Mouse (Mus musculus): Measurements from ENCODE around the gene Ccdc149. TPM values are rescaled to one million over a fixed set of nuclear protein-coding genes. Genes with fewer than 3 reads are reported as not detected.

Gene Ccdc149
- polyA plus RNA-seq, 1 experiment: 0.48 TPM

- no peak overlapping the region for H3K27ac ChIP-seq (ENCODE audit: insufficient read depth, low read length)
- no peak for TF ChIP-seq EP300 (IDR thresholded peaks at IDR 0.05; ENCODE audit: insufficient read depth, low read depth, low read length)
- TF ChIP-seq CTCF (IDR thresholded peaks at IDR 0.05; ENCODE audit: low read depth, low read length): no peak
- no peak for TF ChIP-seq POLR2A (IDR thresholded peaks at IDR 0.05; ENCODE audit: insufficient read depth, low read length)
- no peaks in the 10 kb centered on the region for H3K36me3 ChIP-seq (ENCODE audit: control insufficient read depth, insufficient read depth, low read length, poor library complexity, severe bottlenecking)
- H3K4me1 ChIP-seq (ENCODE audit: control insufficient read depth, insufficient read depth, low read length): no peaks in the 10 kb centered on the region
- no peaks in the 10 kb centered on the region; the same call in 1 of the 2 replicates for H3K9me3 ChIP-seq (replicated peaks; ENCODE audit: control insufficient read depth, insufficient read depth, low read length, poor library complexity, severe bottlenecking)
- no peak overlapping the region for H3K4me3 ChIP-seq (ENCODE audit: low read depth, low read length)
- no peaks in the 10 kb centered on the region for H3K27me3 ChIP-seq (ENCODE audit: control insufficient read depth, insufficient read depth, low read length, poor library complexity, severe bottlenecking)
- H3K9ac ChIP-seq (ENCODE audit: low read depth, poor library complexity, severe bottlenecking): no peak overlapping the region
These were observed 9.7 kb downstream of the Ccdc149 start for GRCm38 (mm10) chr5:52461434-52462124.

GRCm38 (mm10) chr5:52459308-52459707 is 12.0 kb downstream of the Ccdc149 start:
- no peaks in the 10 kb centered on the region for H3K4me1 ChIP-seq (ENCODE audit: control insufficient read depth, insufficient read depth, low read length)
- H3K36me3 ChIP-seq (ENCODE audit: control insufficient read depth, insufficient read depth, low read length, poor library complexity, severe bottlenecking): no peaks in the 10 kb centered on the region
- no peak overlapping the region for H3K27ac ChIP-seq (ENCODE audit: insufficient read depth, low read length)
- no peak for TF ChIP-seq CTCF (IDR thresholded peaks at IDR 0.05; ENCODE audit: low read depth, low read length)
- TF ChIP-seq POLR2A (IDR thresholded peaks at IDR 0.05; ENCODE audit: insufficient read depth, low read length): no peak
- TF ChIP-seq EP300 (IDR thresholded peaks at IDR 0.05; ENCODE audit: insufficient read depth, low read depth, low read length): no peak
- no peak overlapping the region for H3K9ac ChIP-seq (ENCODE audit: low read depth, poor library complexity, severe bottlenecking)
- H3K4me3 ChIP-seq (ENCODE audit: low read depth, low read length): no peak overlapping the region
- no peaks in the 10 kb centered on the region for H3K9me3 ChIP-seq (replicated peaks; ENCODE audit: control insufficient read depth, insufficient read depth, low read length, poor library complexity, severe bottlenecking)
- no peaks in the 10 kb centered on the region for H3K27me3 ChIP-seq (ENCODE audit: control insufficient read depth, insufficient read depth, low read length, poor library complexity, severe bottlenecking)

GRCm38 (mm10) chr5:52457154-52457553 is 14.2 kb downstream of the Ccdc149 start:
- TF ChIP-seq CTCF (IDR thresholded peaks at IDR 0.05; ENCODE audit: low read depth, low read length): no peak
- TF ChIP-seq EP300 (IDR thresholded peaks at IDR 0.05; ENCODE audit: insufficient read depth, low read depth, low read length): no peak
- H3K4me3 ChIP-seq (ENCODE audit: low read depth, low read length): no peak overlapping the region
- H3K27ac ChIP-seq (ENCODE audit: insufficient read depth, low read length): no peak overlapping the region
- no peaks in the 10 kb centered on the region for H3K36me3 ChIP-seq (ENCODE audit: control insufficient read depth, insufficient read depth, low read length, poor library complexity, severe bottlenecking)
- H3K9me3 ChIP-seq (replicated peaks; ENCODE audit: control insufficient read depth, insufficient read depth, low read length, poor library complexity, severe bottlenecking): no peaks in the 10 kb centered on the region
- no peaks in the 10 kb centered on the region for H3K27me3 ChIP-seq (ENCODE audit: control insufficient read depth, insufficient read depth, low read length, poor library complexity, severe bottlenecking)
- no peaks in the 10 kb centered on the region for H3K4me1 ChIP-seq (ENCODE audit: control insufficient read depth, insufficient read depth, low read length)
- H3K9ac ChIP-seq (ENCODE audit: low read depth, poor library complexity, severe bottlenecking): no peak overlapping the region

GRCm38 (mm10) chr5:52450821-52451220 is 20.5 kb downstream of the Ccdc149 start:
- Histone ChIP-seq H3K36me3 (ENCODE audit: control insufficient read depth, insufficient read depth, low read length, poor library complexity, severe bottlenecking) (no peaks in the 10 kb centered on the region), H3K9ac (ENCODE audit: low read depth, poor library complexity, severe bottlenecking) (no peak overlapping the region), H3K4me1 (ENCODE audit: control insufficient read depth, insufficient read depth, low read length) (no peaks in the 10 kb centered on the region), H3K4me3 (ENCODE audit: low read depth, low read length) (no peak overlapping the region), H3K27ac (ENCODE audit: insufficient read depth, low read length) (no peak overlapping the region), H3K27me3 (ENCODE audit: control insufficient read depth, insufficient read depth, low read length, poor library complexity, severe bottlenecking) (no peaks in the 10 kb centered on the region), H3K9me3 (replicated peaks; ENCODE audit: control insufficient read depth, insufficient read depth, low read length, poor library complexity, severe bottlenecking) (no peaks in the 10 kb centered on the region)
- TF ChIP-seq CTCF (IDR thresholded peaks at IDR 0.05; ENCODE audit: low read depth, low read length) (no peak), POLR2A (IDR thresholded peaks at IDR 0.05; ENCODE audit: insufficient read depth, low read length) (no peak), EP300 (IDR thresholded peaks at IDR 0.05; ENCODE audit: insufficient read depth, low read depth, low read length) (no peak)

GRCm38 (mm10) chr5:52449187-52449586 is 22.1 kb downstream of the Ccdc149 start:
- no peaks in the 10 kb centered on the region for H3K4me1 ChIP-seq (ENCODE audit: control insufficient read depth, insufficient read depth, low read length)
- no peak overlapping the region for H3K27ac ChIP-seq (ENCODE audit: insufficient read depth, low read length)
- no peak overlapping the region for H3K9ac ChIP-seq (ENCODE audit: low read depth, poor library complexity, severe bottlenecking)
- TF ChIP-seq EP300 (IDR thresholded peaks at IDR 0.05; ENCODE audit: insufficient read depth, low read depth, low read length): no peak
- TF ChIP-seq POLR2A (IDR thresholded peaks at IDR 0.05; ENCODE audit: insufficient read depth, low read length): no peak
- TF ChIP-seq CTCF (IDR thresholded peaks at IDR 0.05; ENCODE audit: low read depth, low read length): no peak
- H3K27me3 ChIP-seq (ENCODE audit: control insufficient read depth, insufficient read depth, low read length, poor library complexity, severe bottlenecking): no peaks in the 10 kb centered on the region
- no peaks in the 10 kb centered on the region for H3K9me3 ChIP-seq (replicated peaks; ENCODE audit: control insufficient read depth, insufficient read depth, low read length, poor library complexity, severe bottlenecking)
- no peaks in the 10 kb centered on the region for H3K36me3 ChIP-seq (ENCODE audit: control insufficient read depth, insufficient read depth, low read length, poor library complexity, severe bottlenecking)
- H3K4me3 ChIP-seq (ENCODE audit: low read depth, low read length): no peak overlapping the region

GRCm38 (mm10) chr5:52440278-52440677 is 31.0 kb downstream of the Ccdc149 start:
- H3K27ac ChIP-seq (ENCODE audit: insufficient read depth, low read length): no peak overlapping the region
- peaks cover 4% of the 10 kb centered on the region; the same call in 1 of the 2 replicates for H3K9me3 ChIP-seq (replicated peaks; ENCODE audit: control insufficient read depth, insufficient read depth, low read length, poor library complexity, severe bottlenecking)

More at GRCm38 (mm10) chr5:52440278-52440677, 31.0 kb downstream of the Ccdc149 start:
- TF ChIP-seq EP300 (IDR thresholded peaks at IDR 0.05; ENCODE audit: insufficient read depth, low read depth, low read length): no peak
- Histone ChIP-seq H3K27me3 (ENCODE audit: control insufficient read depth, insufficient read depth, low read length, poor library complexity, severe bottlenecking) (no peaks in the 10 kb centered on the region), H3K4me1 (ENCODE audit: control insufficient read depth, insufficient read depth, low read length) (no peaks in the 10 kb centered on the region), H3K36me3 (ENCODE audit: control insufficient read depth, insufficient read depth, low read length, poor library complexity, severe bottlenecking) (no peaks in the 10 kb centered on the region), H3K4me3 (ENCODE audit: low read depth, low read length) (no peak overlapping the region), H3K9ac (ENCODE audit: low read depth, poor library complexity, severe bottlenecking) (no peak overlapping the region)

All from ES-Bruce4 (cell line).